Mouse (Mus musculus): ENCODE results near the gene Cnnm2.

The Cnnm2 gene

GRCm38 (mm10) chr19:46885365-46885764 is 124.0 kb downstream of the Cnnm2 start:
- DNase-seq (ENCODE audit: low read depth, low spot score), result no peak

GRCm38 (mm10) chr19:46886826-46887225 is 125.4 kb downstream of the Cnnm2 start:
- no peak for DNase-seq (ENCODE audit: low read depth, low spot score)

- DNase-seq (ENCODE audit: low read depth, low spot score), result peak; percentile 74
These were observed 126.6 kb downstream of the Cnnm2 start for GRCm38 (mm10) chr19:46887811-46888527.

- no peak for DNase-seq (ENCODE audit: low read depth, low spot score)
These were observed 128.3 kb downstream of the Cnnm2 start for GRCm38 (mm10) chr19:46889666-46890065.

GRCm38 (mm10) chr19:46890657-46891056 is 129.3 kb downstream of the Cnnm2 start:
- no peak for DNase-seq (ENCODE audit: low read depth, low spot score)

- DNase-seq (ENCODE audit: low read depth, low spot score), result no peak
These were observed 131.5 kb downstream of the Cnnm2 start for GRCm38 (mm10) chr19:46892856-46893255.

GRCm38 (mm10) chr19:46893484-46893883 is 132.1 kb downstream of the Cnnm2 start:
- no peak for DNase-seq (ENCODE audit: low read depth, low spot score)

GRCm38 (mm10) chr19:46897135-46897534 is 135.7 kb downstream of the Cnnm2 start:
- peak; percentile 16 for DNase-seq (ENCODE audit: low read depth, low spot score)

- no peak for DNase-seq (ENCODE audit: low read depth, low spot score)
These were observed 136.8 kb downstream of the Cnnm2 start for GRCm38 (mm10) chr19:46898222-46898621.

GRCm38 (mm10) chr19:46899306-46899705 is 137.9 kb downstream of the Cnnm2 start:
- DNase-seq (ENCODE audit: low read depth, low spot score), result no peak

- DNase-seq (ENCODE audit: low read depth, low spot score), result no peak
These were observed 138.5 kb downstream of the Cnnm2 start for GRCm38 (mm10) chr19:46899871-46900270.

- DNase-seq (ENCODE audit: low read depth, low spot score), result no peak
These were observed 139.4 kb downstream of the Cnnm2 start for GRCm38 (mm10) chr19:46900786-46901185.

- no peak for DNase-seq (ENCODE audit: low read depth, low spot score)
These were observed 139.9 kb downstream of the Cnnm2 start for GRCm38 (mm10) chr19:46901323-46901722.

GRCm38 (mm10) chr19:46903379-46903778 is 142.0 kb downstream of the Cnnm2 start:
- DNase-seq (ENCODE audit: low read depth, low spot score), result no peak

GRCm38 (mm10) chr19:46904907-46905306 is 143.5 kb downstream of the Cnnm2 start:
- DNase-seq (ENCODE audit: low read depth, low spot score), result no peak

GRCm38 (mm10) chr19:46905383-46905782 is 144.0 kb downstream of the Cnnm2 start:
- no peak for DNase-seq (ENCODE audit: low read depth, low spot score)

GRCm38 (mm10) chr19:46905971-46906370 is 144.6 kb downstream of the Cnnm2 start:
- DNase-seq (ENCODE audit: low read depth, low spot score), result no peak

GRCm38 (mm10) chr19:46908207-46908606 is 146.8 kb downstream of the Cnnm2 start:
- no peak for DNase-seq (ENCODE audit: low read depth, low spot score)

GRCm38 (mm10) chr19:46908977-46909376 is 147.6 kb downstream of the Cnnm2 start:
- DNase-seq (ENCODE audit: low read depth, low spot score), result no peak

GRCm38 (mm10) chr19:46911492-46911891 is 150.1 kb downstream of the Cnnm2 start:
- DNase-seq (ENCODE audit: low read depth, low spot score), result no peak

- no peak for DNase-seq (ENCODE audit: low read depth, low spot score)
These were observed 152.2 kb downstream of the Cnnm2 start for GRCm38 (mm10) chr19:46913626-46914025.

- no peak for DNase-seq (ENCODE audit: low read depth, low spot score)
These were observed 154.1 kb downstream of the Cnnm2 start for GRCm38 (mm10) chr19:46915406-46916080.

- DNase-seq (ENCODE audit: low read depth, low spot score), result no peak
These were observed 159.2 kb downstream of the Cnnm2 start for GRCm38 (mm10) chr19:46920571-46920970.

Data from CD4-positive, CD25-positive, alpha-beta regulatory T cell, adult 2 months (primary cell).